Mouse (Mus musculus): Measurements from ENCODE around the gene Sin3b.
A peak's percentile ranks its signal among the peaks of the same experiment; 100 is the strongest.

Sin3b gene

DNA sequence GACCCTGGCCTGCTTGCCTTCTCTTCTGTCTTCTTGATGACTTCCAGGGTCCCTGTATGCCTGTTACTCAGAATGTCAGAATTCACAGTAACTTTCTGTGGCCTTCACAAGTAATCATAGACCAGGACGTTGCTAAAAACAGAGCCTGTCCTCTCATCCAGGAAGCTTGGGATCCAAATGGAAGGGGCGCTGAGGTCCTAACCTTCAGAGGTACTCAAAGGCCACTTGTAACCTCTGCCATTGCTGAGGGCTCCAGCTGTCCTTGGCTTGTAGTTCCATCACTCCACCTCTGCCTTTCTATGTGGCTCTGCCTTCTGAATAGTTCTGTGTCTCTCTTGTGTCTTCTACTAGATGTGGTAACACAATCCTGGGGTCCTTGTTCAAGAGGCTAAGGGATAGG is 30.7 kb downstream of the Sin3b start:
- no peak for DNase-seq (ENCODE audit: low read depth, low spot score)

DNA sequence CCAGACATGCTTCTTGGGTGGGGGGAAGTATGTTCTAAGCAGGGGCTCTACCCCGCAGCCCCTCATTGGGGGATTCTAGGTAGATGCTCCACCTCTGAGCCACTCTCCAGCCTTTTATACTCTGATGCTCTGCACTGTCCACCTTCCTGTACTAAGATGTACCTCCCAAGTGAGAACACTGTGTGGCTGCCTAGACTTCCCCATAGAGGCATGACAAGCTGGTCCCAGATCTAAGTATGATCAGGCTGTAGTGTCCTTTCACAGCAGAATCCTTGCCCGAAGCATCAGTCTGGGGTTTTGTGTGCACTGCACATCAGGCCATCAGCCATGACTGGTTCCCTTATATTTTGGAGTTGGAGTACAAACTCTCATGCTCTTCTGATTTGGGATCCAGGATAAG is 32.9 kb downstream of the Sin3b start:
- no peak for DNase-seq (ENCODE audit: low read depth, low spot score)

DNA sequence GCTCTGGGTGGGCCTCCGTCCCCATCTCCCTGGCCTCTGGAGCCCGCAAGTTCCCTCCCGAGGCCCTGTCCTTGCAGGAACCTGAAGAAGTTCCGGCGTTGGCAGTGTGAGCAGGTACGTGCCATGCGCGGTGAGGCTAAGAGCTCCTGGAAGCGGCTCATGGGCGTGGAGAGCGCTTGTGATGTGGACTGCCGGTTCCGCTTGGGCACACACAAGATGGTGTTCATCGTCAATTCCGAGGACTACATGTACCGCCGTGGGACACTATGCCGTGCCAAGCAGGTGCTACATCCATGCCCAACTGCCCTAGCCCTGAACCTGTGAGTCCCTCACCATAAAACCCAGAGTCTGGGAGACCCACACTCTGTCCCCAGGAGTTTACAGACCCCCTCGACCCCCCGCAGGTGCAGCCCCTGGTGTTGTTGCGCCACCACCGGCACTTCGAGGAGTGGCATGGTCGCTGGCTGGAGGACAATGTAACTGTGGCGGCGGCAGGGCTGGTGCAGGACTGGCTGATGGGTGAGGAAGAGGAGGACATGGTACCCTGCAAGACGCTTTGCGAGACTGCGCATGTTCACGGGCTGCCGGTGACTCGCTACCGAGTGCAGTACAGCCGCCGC is 33.8 kb downstream of the Sin3b start:
- no peak for DNase-seq (ENCODE audit: low read depth, low spot score)

DNA sequence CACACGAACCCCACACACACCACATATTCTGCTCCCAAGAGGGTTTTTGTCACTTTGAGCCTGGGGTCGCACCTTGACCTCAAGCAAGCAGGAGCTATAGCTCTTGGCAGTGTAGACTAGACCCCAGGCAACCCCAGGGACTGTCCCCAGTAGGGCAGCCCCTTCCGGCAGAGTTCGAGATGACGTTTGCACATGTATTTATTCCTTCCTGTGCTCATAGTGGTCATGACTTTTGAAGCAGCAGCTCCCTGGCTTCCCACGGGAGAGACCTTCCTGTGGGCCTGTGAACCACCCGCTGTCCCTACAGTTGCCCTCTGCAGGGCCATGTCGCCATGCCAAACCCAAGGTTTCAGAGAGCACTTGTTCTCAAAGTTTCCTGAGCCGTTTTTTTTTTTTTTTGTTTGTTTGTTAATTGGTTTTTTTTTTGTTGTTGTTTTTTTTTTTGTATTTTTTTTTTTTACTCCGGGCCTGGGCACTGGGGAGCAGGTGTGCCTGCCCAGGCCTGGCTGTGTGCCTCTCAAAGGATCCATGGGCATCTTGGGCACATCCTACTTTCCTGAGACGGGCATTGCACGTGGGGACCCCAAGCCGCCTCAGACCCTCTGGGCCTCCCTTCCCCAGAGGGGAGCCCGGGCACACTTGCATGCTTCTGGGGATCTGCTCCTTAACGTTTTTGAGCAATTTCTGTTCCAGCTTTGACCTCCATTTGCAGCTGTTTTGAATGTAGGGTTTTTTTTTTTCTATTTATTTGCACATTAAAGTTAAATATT is 34.5 kb downstream of the Sin3b start:
- DNase-seq (ENCODE audit: low read depth, low spot score): no peak

DNA sequence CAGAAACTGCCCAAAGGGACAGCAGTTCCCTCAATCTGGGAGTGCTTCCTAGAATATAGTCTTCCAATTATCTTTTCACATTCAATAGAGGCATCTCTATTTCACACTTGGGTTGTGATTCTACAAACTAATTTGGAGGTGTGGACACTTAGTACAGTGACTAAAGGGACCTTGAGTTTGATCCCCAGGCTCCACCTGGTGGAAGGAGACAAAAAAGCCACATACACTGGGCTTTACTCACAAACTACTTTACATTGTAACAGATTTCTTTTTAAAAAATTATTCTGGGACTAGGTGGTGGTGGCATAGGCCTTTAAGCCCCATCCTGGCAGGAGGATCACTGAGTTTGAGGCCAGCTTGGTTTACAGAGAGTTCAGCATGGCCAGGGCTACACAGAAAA is 35.2 kb downstream of the Sin3b start:
- no peak for DNase-seq (ENCODE audit: low read depth, low spot score)

DNA sequence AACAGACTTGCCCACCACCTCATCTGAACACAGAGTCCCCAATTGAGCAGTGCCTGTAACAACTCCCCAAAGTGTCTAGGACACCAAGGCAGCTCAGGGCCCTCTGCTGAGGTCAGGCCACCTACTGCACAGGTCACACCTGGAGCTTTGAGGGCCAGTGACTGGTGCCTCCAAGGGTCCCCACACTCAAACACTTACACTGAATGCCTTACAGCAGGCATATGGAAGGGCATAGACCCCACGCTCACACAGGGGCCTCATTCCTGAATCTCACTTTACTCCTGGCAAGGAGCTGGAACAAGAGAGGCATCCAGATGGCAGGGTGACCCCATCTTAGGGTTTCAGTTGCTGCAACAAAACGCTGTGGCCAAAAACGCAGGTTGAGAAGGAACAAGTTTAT is 37.1 kb downstream of the Sin3b start:
- DNase-seq (ENCODE audit: low read depth, low spot score): no peak

DNA sequence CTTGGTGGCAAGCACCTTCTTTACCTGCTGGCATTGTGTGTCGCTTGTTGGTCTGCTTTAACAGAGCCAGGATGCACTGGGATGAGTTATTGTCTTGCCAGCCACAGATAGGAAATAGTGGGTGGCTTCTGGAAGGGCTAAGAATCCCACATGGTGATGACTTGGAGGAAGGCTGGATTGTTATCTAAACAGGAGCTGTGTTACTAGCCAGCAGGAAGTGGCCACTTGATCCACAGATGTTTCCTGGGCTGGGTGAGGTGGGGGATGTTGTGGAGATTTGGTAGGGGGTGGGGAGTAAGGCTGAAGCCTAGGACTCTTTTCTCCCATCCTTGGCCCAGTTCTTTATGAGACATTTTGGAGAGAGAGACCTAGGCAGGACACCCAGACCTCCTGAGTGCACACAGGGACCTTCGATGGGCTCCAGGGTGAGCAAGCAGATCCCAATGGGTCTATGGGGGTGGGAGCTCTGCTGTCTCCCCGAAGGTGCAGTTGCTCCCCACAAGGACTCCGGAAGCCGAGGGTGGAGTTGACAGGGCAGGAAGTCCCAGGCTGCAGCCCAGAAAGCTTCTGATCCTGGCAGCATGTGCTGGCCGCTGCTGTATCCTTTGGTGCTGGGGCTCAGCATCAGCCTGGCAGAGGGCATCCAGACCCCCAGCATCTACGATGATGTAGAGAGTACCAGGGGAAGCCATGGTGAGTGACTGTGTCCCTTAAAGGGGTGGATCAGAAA is 38.4 kb downstream of the Sin3b start, which contains the start of gene F2rl3:
Gene F2rl3, plus strand, starts transcription at position 559 of the 730 bp plus-strand sequence.
- DNase-seq (ENCODE audit: low read depth, low spot score): no peak

GRCm38 (mm10) chr8:72762306-72762705 is 39.2 kb downstream of the Sin3b start:
- no peak for DNase-seq (ENCODE audit: low read depth, low spot score)

DNA sequence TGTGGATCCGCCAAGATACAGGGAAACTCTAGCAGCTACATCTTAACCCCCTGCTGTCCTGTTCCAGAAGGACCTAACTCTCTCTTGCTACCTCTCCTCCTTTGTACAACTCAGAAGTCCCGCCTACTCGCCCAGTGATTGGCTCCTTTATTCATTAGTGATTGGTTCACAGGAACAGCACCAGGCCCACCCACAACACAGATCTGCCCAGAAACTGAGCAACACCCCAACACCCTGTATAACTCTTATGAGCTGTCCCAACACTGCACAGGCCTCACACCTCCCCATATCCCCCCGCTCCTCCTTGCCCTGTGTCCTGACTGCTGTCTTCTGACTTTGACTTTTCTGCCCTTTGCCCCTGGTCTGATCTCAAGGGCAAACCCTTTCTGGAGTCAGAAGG is 42.6 kb downstream of the Sin3b start:
- peak; percentile 56 for DNase-seq (ENCODE audit: low read depth, low spot score)

DNA sequence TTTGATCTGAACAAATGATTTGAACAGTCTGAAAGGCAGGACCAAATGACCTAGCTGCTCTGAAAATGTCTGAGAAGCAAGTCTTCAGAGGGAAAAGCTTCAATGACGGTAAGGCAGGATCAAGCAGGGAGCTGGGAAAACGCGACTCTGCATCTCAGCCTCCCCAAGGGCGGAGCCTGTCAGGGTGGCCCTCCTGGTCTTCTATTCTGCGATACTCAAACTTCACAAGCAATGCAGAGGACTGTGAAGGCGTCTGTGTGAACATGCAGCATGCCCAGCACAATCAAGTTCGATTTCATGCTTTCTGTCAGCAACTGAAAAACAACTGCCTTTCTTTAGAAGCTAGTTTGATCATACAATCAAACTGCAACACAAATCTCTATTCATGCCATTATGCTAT is 43.7 kb downstream of the Sin3b start:
- no peak for DNase-seq (ENCODE audit: low read depth, low spot score)

DNA sequence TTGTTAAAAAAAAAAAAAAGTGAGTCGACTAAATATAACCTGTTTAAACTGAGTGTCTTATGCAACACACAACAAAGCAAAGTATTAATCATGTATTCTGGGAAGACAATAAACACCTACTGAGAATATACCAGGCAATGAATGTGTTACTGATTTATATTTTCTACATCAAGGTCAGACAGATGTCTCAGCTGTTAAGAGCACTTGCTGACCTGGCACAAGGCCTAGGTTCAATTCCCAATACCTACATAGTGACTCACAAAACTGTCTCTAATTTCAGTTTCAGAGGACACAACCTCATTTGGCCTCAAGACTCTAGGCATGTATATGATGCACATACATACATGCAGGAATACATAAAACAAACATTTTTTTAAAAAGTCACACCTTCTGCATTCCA is 54.7 kb downstream of the Sin3b start:
- DNase-seq (ENCODE audit: low read depth, low spot score): no peak

DNA sequence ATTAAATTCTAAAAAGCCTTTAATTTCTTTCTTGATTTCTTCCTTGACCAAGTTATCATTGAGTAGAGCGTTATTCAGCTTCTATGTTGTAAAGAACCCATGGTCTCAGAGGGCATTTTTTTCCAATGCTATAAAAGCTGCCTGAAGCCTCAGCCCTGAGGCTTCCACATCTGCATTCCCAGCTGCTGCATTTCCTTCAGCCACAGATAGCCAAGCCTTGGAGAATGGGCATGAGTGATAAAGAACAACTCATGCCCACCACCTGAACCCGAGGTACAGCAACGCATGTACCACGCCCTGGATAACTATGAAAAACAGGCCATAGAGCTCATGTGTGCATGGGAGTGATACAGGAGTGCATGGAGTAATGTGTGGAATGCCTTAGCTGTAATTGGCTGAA is 57.6 kb downstream of the Sin3b start:
- DNase-seq (ENCODE audit: low read depth, low spot score): no peak

GRCm38 (mm10) chr8:72801583-72801982 is 78.5 kb downstream of the Sin3b start:
- no peak for DNase-seq (ENCODE audit: low read depth, low spot score)
